Mouse (Mus musculus) adrenal gland, postnatal 36 days (tissue): ENCODE results near the gene C1qtnf7. TPM values are rescaled to one million over a fixed set of nuclear protein-coding genes. Genes with fewer than 3 reads are reported as not detected.

Experiments
- DNase-seq, 2 experiments: peaks; one replicate each; pipeline ENCODE4 v3.0.0; 2021; ENCODE audit warnings: mixed read lengths in 1 of 2
- long read RNA-seq, 2 experiments: library from polyadenylated mRNA; stranded (forward); transcript quantifications; one replicate each; pipeline ENCODE4 v2.0.0; 2021; ENCODE audit warnings: borderline sequencing depth in 2 of 2
- total RNA-seq, 2 experiments: library from RNA; stranded (reverse); gene quantifications; 2 replicates each; pipeline ENCODE4 v1.2.3; 2021

C1qtnf7 gene
- 1 to 10 TPM; 2.6 to 7.5 TPM for total RNA-seq
- long read RNA-seq, experiment 1, partial matches to known transcripts: 0 of 4 reads
- long read RNA-seq, experiment 1, other reads (novel, unspliced or antisense): 2 of 4 reads
- long read RNA-seq, experiment 2, partial matches to known transcripts: 0 of 1 reads
- long read RNA-seq, experiment 2, other reads (novel, unspliced or antisense): 0 of 1 reads

- DNase-seq: no peak
These were observed at the start of gene C1qtnf7 for GRCm38 (mm10) chr5:43515401-43515976. TSS of gene C1qtnf7 (plus strand) at chr5:43515538.

GRCm38 (mm10) chr5:43466762-43467161 is 48.6 kb upstream of the C1qtnf7 start:
- no peak for DNase-seq

GRCm38 (mm10) chr5:43467214-43467613 is 48.1 kb upstream of the C1qtnf7 start:
- DNase-seq: no peak

GRCm38 (mm10) chr5:43468937-43469336 is 46.4 kb upstream of the C1qtnf7 start:
- DNase-seq: no peak

- DNase-seq: no peak
These were observed 37.4 kb upstream of the C1qtnf7 start for GRCm38 (mm10) chr5:43477953-43478352.

GRCm38 (mm10) chr5:43480046-43480445 is 35.3 kb upstream of the C1qtnf7 start:
- no peak for DNase-seq

GRCm38 (mm10) chr5:43480786-43481185 is 34.6 kb upstream of the C1qtnf7 start:
- no peak for DNase-seq

- no peak for DNase-seq
These were observed 33.5 kb upstream of the C1qtnf7 start for GRCm38 (mm10) chr5:43481824-43482223.

- DNase-seq: no peak
These were observed 13.5 kb upstream of the C1qtnf7 start for GRCm38 (mm10) chr5:43501887-43502286.

- no peak for DNase-seq
These were observed 11.0 kb upstream of the C1qtnf7 start for GRCm38 (mm10) chr5:43504243-43504786.

- no peak for DNase-seq
These were observed 6.9 kb upstream of the C1qtnf7 start for GRCm38 (mm10) chr5:43508470-43508869.

- no peak for DNase-seq
These were observed 6.4 kb upstream of the C1qtnf7 start for GRCm38 (mm10) chr5:43508892-43509291.

GRCm38 (mm10) chr5:43511126-43511525 is 4.2 kb upstream of the C1qtnf7 start:
- no peak for DNase-seq

GRCm38 (mm10) chr5:43516491-43516890 is 1.2 kb downstream of the C1qtnf7 start:
- DNase-seq: no peak

GRCm38 (mm10) chr5:43517313-43517712 is 2.0 kb downstream of the C1qtnf7 start:
- no peak for DNase-seq

GRCm38 (mm10) chr5:43519905-43520304 is 4.6 kb downstream of the C1qtnf7 start:
- DNase-seq: no peak

- DNase-seq: no peak
These were observed 6.0 kb downstream of the C1qtnf7 start for GRCm38 (mm10) chr5:43521369-43521768.

- no peak for DNase-seq
These were observed 7.5 kb downstream of the C1qtnf7 start for GRCm38 (mm10) chr5:43522866-43523265.

- peak in 1 of 2 experiments; percentile 16 for DNase-seq
These were observed 11.7 kb downstream of the C1qtnf7 start for GRCm38 (mm10) chr5:43526874-43527584.

- no peak for DNase-seq
These were observed 14.8 kb downstream of the C1qtnf7 start for GRCm38 (mm10) chr5:43530186-43530585.

GRCm38 (mm10) chr5:43530886-43531285 is 15.5 kb downstream of the C1qtnf7 start:
- no peak for DNase-seq

GRCm38 (mm10) chr5:43538322-43539167 is 23.2 kb downstream of the C1qtnf7 start:
- DNase-seq: no peak
